Mouse (Mus musculus) liver, embryonic 14.5 days (tissue): ENCODE data around the gene Ankrd44. TPM values are rescaled to one million over a fixed set of nuclear protein-coding genes. Genes with fewer than 3 reads are reported as not detected.

Experiments used
- ATAC-seq: fragments of 200-750 bp; cut with Nextera tagmentation; 2 replicates; pipeline ENCODE4 v1.8.0; 2017; ENCODE audit warnings: moderate number of reproducible peaks, mild to moderate bottlenecking, moderate library complexity; ENCODE audit not compliant: insufficient read depth
- DNase-seq, 3 experiments: peaks; one replicate each; pipeline ENCODE4 v3.0.0-alpha.2; 2012 to 2013; ENCODE audit warnings: low read depth in 3 of 3, low spot score in 3 of 3
- H3K27ac ChIP-seq: fragments of 300-500 bp; sonication (generic); 2 replicates; pipeline ENCODE4 v1.5.1; 2014; ENCODE audit warnings: moderate library complexity, mild to moderate bottlenecking, control low read depth, inconsistent platforms
- H3K27me3 ChIP-seq: fragments of 300-500 bp; sonication (generic); 2 replicates; pipeline ENCODE4 v1.6.1; 2014; ENCODE audit warnings: mild to moderate bottlenecking, low read length, moderate library complexity; ENCODE audit not compliant: control insufficient read depth, insufficient read depth
- H3K36me3 ChIP-seq: fragments of 300-500 bp; sonication (generic); replicated peaks from 2 replicates; pipeline ENCODE4 v1.6.1; 2014; ENCODE audit warnings: low read depth; ENCODE audit not compliant: control insufficient read depth, insufficient read depth
- H3K4me1 ChIP-seq, 2 experiments: fragments of 200-500 bp in 1 of 2; fragments of 300-500 bp in 1 of 2; sonication (generic) in 1 of 2; replicated peaks; 2 replicates each; pipeline ENCODE4 v1.6.1; 2012 to 2014; ENCODE audit warnings: antibody characterized with exemption in 1 of 2, inconsistent platforms in 1 of 2, low read length in 1 of 2; ENCODE audit not compliant: control insufficient read depth in 2 of 2, insufficient read depth in 2 of 2
- H3K4me2 ChIP-seq: fragments of 300-500 bp; sonication (generic); 2 replicates; pipeline ENCODE4 v1.6.1; 2014; ENCODE audit warnings: low read depth, mild to moderate bottlenecking, control low read depth, moderate library complexity
- H3K4me3 ChIP-seq, 2 experiments: fragments of 200-500 bp in 1 of 2; fragments of 300-500 bp in 1 of 2; sonication (generic) in 1 of 2; 2 replicates each; pipeline ENCODE4 v1.5.1; 2012 to 2014; ENCODE audit warnings: low read depth in 2 of 2, low read length in 2 of 2, mild to moderate bottlenecking in 2 of 2, control low read depth in 1 of 2, inconsistent platforms in 1 of 2, moderate library complexity in 1 of 2; ENCODE audit not compliant: insufficient read depth in 1 of 2
- H3K9ac ChIP-seq: fragments of 300-500 bp; sonication (generic); replicated peaks from 2 replicates; pipeline ENCODE4 v1.6.1; 2014; ENCODE audit warnings: mild to moderate bottlenecking, control low read depth, moderate library complexity
- H3K9me3 ChIP-seq: fragments of 300-500 bp; sonication (generic); 2 replicates; pipeline ENCODE4 v1.6.1; 2016; ENCODE audit warnings: low read length, mixed read lengths; ENCODE audit not compliant: control insufficient read depth
- CTCF ChIP-seq: IDR thresholded peaks from 2 replicates; pipeline ENCODE4 v1.5.1; 2016; ENCODE audit warnings: antibody characterized with exemption, low read depth, control low read depth
- EP300 ChIP-seq: IDR thresholded peaks from 2 replicates; pipeline ENCODE4 v1.6.1; 2016; ENCODE audit warnings: antibody characterized with exemption, low read depth
- WGBS: fragments of 180-500 bp; shearing (Covaris S2); extraction: QIAGEN DNeasy Blood & Tissue Kit; methylation state at CpG from one replicate; pipeline ENCODE4 v1.1.7; 2014; ENCODE audit not compliant: insufficient replicate concordance; 5-methylcytosine and 5-hydroxymethylcytosine counted together
- polyA plus RNA-seq, 2 experiments: library from polyadenylated mRNA; depleted of rRNA in 1 of 2; stranded (reverse) in 1 of 2; unstranded in 1 of 2; fragments of >200 nt; fragmentation: Nextera tagmentation in 1 of 2; extraction: Ambion mirVana in 1 of 2; gene quantifications; 2 replicates each; pipeline versions ENCODE4 v1.2.1 to v1.2.3; 2012 to 2014

Gene Ankrd44
- polyA plus RNA-seq, 2 experiments = 4.2 to 6.1 TPM

DNA sequence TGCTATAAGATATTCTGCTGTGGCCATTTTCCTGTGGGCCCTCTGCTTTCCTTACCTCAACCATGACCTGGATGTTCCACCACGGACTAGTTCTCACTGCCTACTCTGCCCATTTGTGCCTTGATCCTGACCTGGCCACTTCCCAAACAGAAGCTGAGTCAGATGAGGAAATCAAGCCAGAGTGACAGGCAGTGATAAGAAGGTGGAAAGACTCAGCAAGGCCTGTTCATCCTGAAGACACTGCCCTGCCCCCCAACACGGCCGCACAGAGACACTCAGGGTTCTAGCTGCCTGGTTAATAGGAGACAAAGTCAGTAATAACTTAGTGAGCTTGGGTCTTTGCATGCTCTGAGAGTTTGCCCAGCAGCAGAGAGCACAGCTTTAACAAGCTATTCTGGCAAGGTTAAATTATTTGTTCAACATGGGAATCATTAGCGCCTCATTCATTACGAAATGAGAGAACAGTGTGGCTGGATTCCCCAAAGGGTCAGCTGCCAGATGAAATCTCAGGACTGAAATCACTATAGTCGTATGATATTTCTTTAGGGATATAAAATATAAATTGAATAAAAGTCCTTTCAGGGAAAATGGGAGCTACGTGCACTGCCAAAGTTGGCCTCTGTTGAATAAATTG, 136.7 kb downstream of the Ankrd44 start:
- peaks cover 0 to 3% of the 10 kb centered on the region in 2 experiments; a peak in 1 of 4 replicates for H3K4me1 ChIP-seq
- no peaks in the 10 kb centered on the region for H3K27me3 ChIP-seq
- no peaks in the 10 kb centered on the region for H3K36me3 ChIP-seq
- no peak overlapping the region for H3K27ac ChIP-seq
- 40% methylated on average over 7 of the region's 7 CpGs for WGBS
- no peaks in the 10 kb centered on the region for H3K9me3 ChIP-seq
- no peak for DNase-seq
- no peak overlapping the region for H3K9ac ChIP-seq
- TF ChIP-seq EP300 (no peak), CTCF (no peak)
- H3K4me2 ChIP-seq = no peak overlapping the region
- ATAC-seq = no peak
- no peak overlapping the region for H3K4me3 ChIP-seq

DNA sequence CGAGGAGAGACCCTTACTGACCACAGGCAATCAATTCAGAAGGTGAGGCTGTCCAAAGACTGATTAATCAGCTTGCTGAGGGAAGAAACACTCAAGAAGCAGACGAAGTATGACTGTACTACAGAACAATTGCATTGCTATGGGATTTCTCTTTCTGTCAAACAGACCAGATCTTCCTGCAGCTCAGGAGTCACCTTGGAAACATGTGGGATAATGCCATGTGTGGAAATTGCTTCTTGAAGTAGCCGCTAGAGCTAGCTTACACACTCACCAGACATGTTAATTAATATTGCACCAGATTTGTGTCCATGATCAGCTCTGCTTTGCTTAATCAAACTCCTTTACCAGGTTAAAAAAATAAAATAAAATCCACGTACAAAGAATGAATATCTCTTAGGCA, 137.8 kb downstream of the Ankrd44 start:
- ATAC-seq (no peak), DNase-seq (no peak)
- Histone ChIP-seq H3K4me1 (peaks cover 0 to 3% of the 10 kb centered on the region in 2 experiments; a peak in 1 of 4 replicates), H3K9ac (no peak overlapping the region), H3K4me3 (no peak overlapping the region), H3K27me3 (no peaks in the 10 kb centered on the region), H3K9me3 (no peaks in the 10 kb centered on the region), H3K4me2 (no peak overlapping the region), H3K27ac (no peak overlapping the region), H3K36me3 (no peaks in the 10 kb centered on the region)
- WGBS = 51% methylated on average over 4 of the region's 4 CpGs
- no peak for TF ChIP-seq EP300
- no peak for TF ChIP-seq CTCF

DNA sequence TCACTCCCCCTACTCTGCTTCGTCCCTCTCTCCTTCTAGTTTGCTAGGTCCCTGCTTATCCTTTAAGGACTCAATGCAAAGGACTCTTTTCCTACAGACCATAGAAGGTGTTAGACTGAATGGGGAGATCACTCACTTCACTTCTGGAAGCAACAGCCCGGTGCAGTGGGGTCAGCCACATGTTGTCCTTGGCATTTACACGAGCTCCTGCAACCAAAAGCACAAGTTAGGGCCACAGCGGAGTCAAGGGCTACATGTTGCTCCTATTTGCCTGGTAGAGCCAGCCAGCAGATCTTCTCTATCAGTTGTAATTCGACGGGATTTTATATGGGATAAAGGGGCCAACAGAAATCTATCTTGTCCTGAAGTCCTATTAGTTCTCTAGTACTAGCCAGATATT, 148.0 kb downstream of the Ankrd44 start:
- Histone ChIP-seq H3K9ac (no peak overlapping the region), H3K4me3 (no peak overlapping the region), H3K4me1 (no peaks in the 10 kb centered on the region), H3K27ac (no peak overlapping the region), H3K27me3 (no peaks in the 10 kb centered on the region), H3K36me3 (no peaks in the 10 kb centered on the region), H3K9me3 (no peaks in the 10 kb centered on the region), H3K4me2 (no peak overlapping the region)
- DNase-seq (no peak), ATAC-seq (no peak)
- 58% methylated on average over 6 of the region's 6 CpGs for WGBS
- TF ChIP-seq CTCF (no peak), EP300 (no peak)

DNA sequence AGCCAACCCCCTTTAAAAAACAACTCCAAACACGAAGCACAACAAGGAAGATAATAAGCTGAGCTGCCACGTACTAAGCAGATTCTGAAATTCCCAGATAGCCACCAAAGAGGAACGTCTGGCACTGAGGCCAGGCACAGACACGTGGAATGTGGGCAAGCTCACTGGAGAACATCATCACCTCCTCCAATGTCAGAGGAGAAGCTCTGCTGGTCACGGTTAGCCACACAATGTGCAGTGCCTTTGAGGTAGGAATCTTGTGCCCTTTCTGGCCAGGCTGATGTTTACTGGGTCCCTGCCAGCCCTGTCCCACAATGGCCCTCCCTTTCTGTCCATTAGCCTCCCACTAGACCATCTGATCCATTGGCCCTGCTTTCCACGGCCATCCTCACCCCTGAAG, 149.1 kb downstream of the Ankrd44 start:
- WGBS = 59% methylated on average over 6 of the region's 6 CpGs
- Histone ChIP-seq H3K9me3 (no peaks in the 10 kb centered on the region), H3K27ac (no peak overlapping the region), H3K4me2 (no peak overlapping the region), H3K9ac (no peak overlapping the region), H3K27me3 (no peaks in the 10 kb centered on the region), H3K4me3 (no peak overlapping the region), H3K36me3 (no peaks in the 10 kb centered on the region), H3K4me1 (no peaks in the 10 kb centered on the region)
- ATAC-seq (no peak), DNase-seq (no peak)
- TF ChIP-seq EP300 (no peak), CTCF (no peak)

DNA sequence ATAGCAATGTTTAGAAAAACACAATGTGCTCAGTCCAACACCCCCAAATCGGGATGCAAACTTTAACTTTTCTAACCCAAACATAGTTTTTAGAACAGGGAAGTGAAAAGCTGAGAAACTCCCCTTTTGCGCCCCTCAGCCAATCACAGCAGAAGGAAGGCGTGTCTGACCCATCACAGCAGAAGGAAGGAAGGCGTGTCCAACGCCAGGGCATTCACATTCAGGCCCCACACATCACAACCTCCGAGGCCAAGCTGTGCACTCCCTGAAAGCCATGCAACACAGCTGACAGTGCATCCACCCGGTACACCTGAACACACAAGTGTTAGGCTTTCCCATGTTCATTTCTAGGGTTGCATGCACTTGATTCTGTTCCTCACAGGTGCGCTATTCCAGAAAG, 150.1 kb downstream of the Ankrd44 start:
- 53% methylated on average over 8 of the region's 8 CpGs for WGBS
- TF ChIP-seq EP300 (no peak), CTCF (no peak)

More for the DNA sequence above, 150.1 kb downstream of the Ankrd44 start:
- Histone ChIP-seq H3K36me3 (no peaks in the 10 kb centered on the region), H3K4me1 (no peaks in the 10 kb centered on the region), H3K27ac (no peak overlapping the region), H3K4me2 (no peak overlapping the region), H3K9me3 (no peaks in the 10 kb centered on the region), H3K9ac (no peak overlapping the region), H3K4me3 (no peak overlapping the region), H3K27me3 (no peaks in the 10 kb centered on the region)
- DNase-seq (no peak), ATAC-seq (no peak)
